Mouse (Mus musculus) limb, embryonic 11.5 days (tissue): ENCODE measurements around the gene Ldb2. TPM values are rescaled to one million over a fixed set of nuclear protein-coding genes. Genes with fewer than 3 reads are reported as not detected.

Experiments
- ATAC-seq: fragments of 200-750 bp; cut with Nextera tagmentation; 2 replicates; pipeline ENCODE4 v1.8.0; 2017; ENCODE audit warnings: low read depth; ENCODE audit not compliant: insufficient number of reproducible peaks, low FRiP score, low TSS enrichment
- DNase-seq: peaks from one replicate; pipeline ENCODE4 v3.0.0-alpha.2; 2015; ENCODE audit warnings: low spot score
- H3K27ac ChIP-seq: fragments of 300-500 bp; sonication (generic); replicated peaks from 2 replicates; pipeline ENCODE4 v1.5.1; 2014; ENCODE audit warnings: low read depth, mild to moderate bottlenecking, low read length
- H3K27me3 ChIP-seq: fragments of 300-500 bp; sonication (generic); 2 replicates; pipeline ENCODE4 v1.6.1; 2014; ENCODE audit warnings: mild to moderate bottlenecking, low read length, mixed read lengths; ENCODE audit not compliant: control insufficient read depth, insufficient read depth
- H3K36me3 ChIP-seq: fragments of 300-500 bp; sonication (generic); 2 replicates; pipeline ENCODE4 v1.6.1; 2014; ENCODE audit warnings: mild to moderate bottlenecking, low read length, moderate library complexity, mixed read lengths; ENCODE audit not compliant: control insufficient read depth, insufficient read depth
- H3K4me1 ChIP-seq: fragments of 300-500 bp; sonication (generic); 2 replicates; pipeline ENCODE4 v1.6.1; 2014; ENCODE audit warnings: low read length, mixed read lengths; ENCODE audit not compliant: control insufficient read depth, insufficient read depth
- H3K4me2 ChIP-seq: fragments of 300-500 bp; sonication (generic); 2 replicates; pipeline ENCODE4 v1.6.1; 2014; ENCODE audit warnings: low read depth, mild to moderate bottlenecking, moderate library complexity; ENCODE audit not compliant: severe bottlenecking
- H3K4me3 ChIP-seq: fragments of 300-500 bp; sonication (generic); 2 replicates; pipeline ENCODE4 v1.5.1; 2014; ENCODE audit warnings: low read depth, low read length
- H3K9ac ChIP-seq: fragments of 300-500 bp; sonication (generic); 2 replicates; pipeline ENCODE4 v1.6.1; 2014; ENCODE audit warnings: mild to moderate bottlenecking, low read length
- H3K9me3 ChIP-seq: fragments of 300-500 bp; sonication (generic); 2 replicates; pipeline ENCODE4 v1.6.1; 2016; ENCODE audit warnings: low read length; ENCODE audit not compliant: control insufficient read depth
- WGBS: fragments of 180-500 bp; shearing (Covaris S2); extraction: QIAGEN DNeasy Blood & Tissue Kit; methylation state at CpG from one replicate; pipeline ENCODE4 v1.1.7; 2014; 5-methylcytosine and 5-hydroxymethylcytosine counted together
- polyA plus RNA-seq: library from polyadenylated mRNA; unstranded; fragments of >200 nt; fragmentation: Nextera tagmentation; extraction: Ambion mirVana; gene quantifications from 2 replicates; pipeline ENCODE4 v1.2.1, GENCODE M21; 2014

The Ldb2 gene
- polyA plus RNA-seq, 1 experiment from 2014 or later = 45.7 TPM

GRCm38 (mm10) chr5:44784591-44784990, 14.9 kb downstream of the Ldb2 start:
- ATAC-seq (no peak), DNase-seq (no peak)
- H3K4me1 ChIP-seq = no peaks in the 10 kb centered on the region
- H3K4me2 ChIP-seq = no peak overlapping the region
- WGBS = 73% methylated on average over 3 of the region's 3 CpGs
- H3K4me3 ChIP-seq = no peak overlapping the region
- no peak overlapping the region for H3K27ac ChIP-seq
- no peaks in the 10 kb centered on the region for H3K36me3 ChIP-seq
- H3K27me3 ChIP-seq = no peaks in the 10 kb centered on the region
- H3K9me3 ChIP-seq = no peaks in the 10 kb centered on the region
- H3K9ac ChIP-seq = no peak overlapping the region

DNA sequence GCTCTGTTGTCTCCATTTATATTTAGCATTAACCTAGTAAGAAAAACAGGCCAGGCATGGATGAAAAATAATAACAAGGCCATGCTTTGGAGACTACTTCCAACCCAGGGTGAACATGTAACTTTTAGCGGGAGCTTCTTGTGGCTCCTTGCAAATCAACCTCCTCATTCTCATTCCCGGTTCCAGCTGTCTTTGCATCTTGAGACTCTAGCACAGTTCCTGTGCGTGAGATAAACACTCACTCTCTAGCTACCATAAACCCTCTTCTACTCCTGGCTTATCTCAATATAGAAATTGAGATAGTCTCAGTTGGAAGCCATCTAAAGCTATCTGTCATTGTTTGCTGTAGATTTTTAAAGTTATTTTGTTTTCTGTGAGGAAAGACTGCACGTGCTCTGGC, 20.1 kb downstream of the Ldb2 start:
- no peak for ATAC-seq
- WGBS = 90% methylated on average over 4 of the region's 4 CpGs
- no peak for DNase-seq

DNA sequence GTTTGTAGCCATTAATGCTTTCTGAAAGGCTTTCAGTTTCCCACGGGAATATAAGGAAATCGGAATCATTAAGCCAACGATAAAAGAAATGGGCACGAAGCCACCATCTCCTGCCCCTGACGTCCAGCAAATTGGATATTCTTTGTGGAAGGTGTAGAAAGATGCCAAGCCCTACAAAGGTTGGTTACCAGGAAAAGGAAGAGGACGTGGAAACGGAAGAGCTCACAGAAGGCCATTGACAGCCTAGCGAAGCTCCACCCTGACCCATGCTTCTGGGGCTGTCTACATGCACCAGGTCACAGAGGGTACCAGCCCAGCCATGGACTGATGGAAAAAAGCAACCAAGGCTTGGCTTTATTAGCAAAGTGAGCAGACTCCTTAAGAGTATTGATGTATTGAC, 31.0 kb downstream of the Ldb2 start:
- ATAC-seq = no peak
- no peak overlapping the region for H3K4me3 ChIP-seq
- no peaks in the 10 kb centered on the region for H3K36me3 ChIP-seq
- no peaks in the 10 kb centered on the region for H3K27me3 ChIP-seq
- no peaks in the 10 kb centered on the region for H3K4me1 ChIP-seq
- H3K9me3 ChIP-seq = no peaks in the 10 kb centered on the region
- H3K4me2 ChIP-seq = no peak overlapping the region
- 96% methylated on average over 8 of the region's 8 CpGs for WGBS
- no peak for DNase-seq
- no peak overlapping the region for H3K9ac ChIP-seq
- H3K27ac ChIP-seq = no peak overlapping the region

More for the DNA sequence above, 20.1 kb downstream of the Ldb2 start:
- Histone ChIP-seq H3K4me1 (no peaks in the 10 kb centered on the region), H3K27me3 (no peaks in the 10 kb centered on the region), H3K9ac (no peak overlapping the region), H3K9me3 (no peaks in the 10 kb centered on the region), H3K4me2 (no peak overlapping the region), H3K36me3 (no peaks in the 10 kb centered on the region), H3K27ac (no peak overlapping the region), H3K4me3 (no peak overlapping the region)

DNA sequence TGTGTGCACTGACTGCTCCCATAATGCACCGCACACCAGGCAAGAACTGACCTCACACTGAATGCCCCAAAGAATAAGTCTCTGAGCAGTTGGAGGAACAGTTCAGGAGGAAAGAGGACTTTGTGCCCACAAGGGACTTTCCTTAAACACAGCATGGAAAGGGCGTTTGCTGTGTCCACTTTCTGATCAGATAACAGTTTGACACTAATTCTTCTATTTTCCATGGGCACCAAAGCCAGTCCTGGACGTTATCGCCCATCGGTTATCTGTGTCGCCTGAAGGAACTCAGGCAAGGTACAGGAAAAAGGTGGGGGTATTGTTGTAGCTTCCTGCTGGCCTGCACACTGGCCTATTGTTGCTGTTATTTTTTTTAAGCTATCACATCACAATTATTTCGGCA, 34.6 kb downstream of the Ldb2 start:
- DNase-seq = no peak
- H3K27ac ChIP-seq = no peak overlapping the region
- WGBS = 85% methylated on average over 7 of the region's 7 CpGs
- H3K4me3 ChIP-seq = no peak overlapping the region
- H3K4me1 ChIP-seq = no peaks in the 10 kb centered on the region
- no peaks in the 10 kb centered on the region for H3K27me3 ChIP-seq
- H3K9ac ChIP-seq = no peak overlapping the region
- H3K36me3 ChIP-seq = no peaks in the 10 kb centered on the region
- no peak for ATAC-seq
- no peaks in the 10 kb centered on the region for H3K9me3 ChIP-seq
- H3K4me2 ChIP-seq = no peak overlapping the region

GRCm38 (mm10) chr5:44759178-44759577, 40.3 kb downstream of the Ldb2 start:
- Histone ChIP-seq H3K4me3 (no peak overlapping the region), H3K27me3 (no peaks in the 10 kb centered on the region), H3K4me2 (no peak overlapping the region), H3K36me3 (no peaks in the 10 kb centered on the region), H3K9me3 (no peaks in the 10 kb centered on the region), H3K9ac (no peak overlapping the region), H3K4me1 (no peaks in the 10 kb centered on the region), H3K27ac (no peak overlapping the region)
- DNase-seq (no peak), ATAC-seq (no peak)
- 90% methylated on average over 4 of the region's 4 CpGs for WGBS

DNA sequence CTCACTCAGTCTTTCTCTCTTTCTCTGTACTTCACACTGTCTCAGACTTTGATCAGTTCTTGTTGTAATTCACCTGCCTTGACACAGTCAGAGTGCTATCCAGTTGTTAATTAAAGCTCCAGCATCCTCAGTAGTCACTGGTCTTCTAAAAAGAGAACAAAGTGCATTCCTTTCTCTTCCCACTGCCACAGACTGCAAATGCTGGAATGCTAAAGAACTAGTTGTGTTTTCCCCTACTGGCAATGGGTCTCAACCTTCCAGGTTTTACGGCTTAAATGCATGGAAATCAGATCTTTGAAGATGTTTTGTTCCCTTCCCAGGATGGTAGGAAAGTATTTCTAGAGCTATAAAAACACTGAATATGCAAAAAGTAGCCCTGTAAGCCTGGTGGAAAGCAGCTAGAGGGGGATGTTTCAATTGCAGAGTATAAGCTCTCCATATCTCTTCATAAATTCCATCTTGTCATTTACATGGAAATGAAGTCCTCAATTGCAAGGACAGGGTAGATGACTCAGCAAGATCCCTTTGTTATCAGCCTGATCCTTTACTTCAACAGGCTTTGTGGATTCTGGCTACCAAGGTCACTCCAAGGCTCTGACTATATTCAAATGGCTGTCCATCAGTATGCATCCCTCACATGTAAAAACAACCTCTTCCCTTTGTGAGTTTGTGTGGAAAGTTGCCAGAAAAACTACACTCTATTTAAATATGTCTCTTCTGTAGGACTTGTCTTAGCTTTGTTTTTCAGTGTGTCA, 45.1 kb downstream of the Ldb2 start:
- no peaks in the 10 kb centered on the region for H3K9me3 ChIP-seq
- H3K9ac ChIP-seq = no peak overlapping the region
- ATAC-seq (no peak), DNase-seq (no peak)
- H3K4me2 ChIP-seq = no peak overlapping the region
- 79% methylated on average over 1 of the region's 1 CpGs for WGBS
- H3K27ac ChIP-seq = no peak overlapping the region
- H3K27me3 ChIP-seq = no peaks in the 10 kb centered on the region
- peaks cover 3% of the 10 kb centered on the region; the same call in 1 of the 2 replicates for H3K4me1 ChIP-seq
- H3K36me3 ChIP-seq = no peaks in the 10 kb centered on the region
- H3K4me3 ChIP-seq = no peak overlapping the region

GRCm38 (mm10) chr5:44745706-44746105, 53.8 kb downstream of the Ldb2 start:
- Histone ChIP-seq H3K27ac (no peak overlapping the region), H3K36me3 (no peaks in the 10 kb centered on the region), H3K27me3 (no peaks in the 10 kb centered on the region), H3K9ac (no peak overlapping the region), H3K4me2 (no peak overlapping the region), H3K9me3 (no peaks in the 10 kb centered on the region), H3K4me3 (no peak overlapping the region), H3K4me1 (peaks cover 3% of the 10 kb centered on the region; the same call in 1 of the 2 replicates)
- DNase-seq = no peak
- ATAC-seq = no peak
- 75% methylated on average over 1 of the region's 1 CpGs for WGBS

- H3K4me1 ChIP-seq = no peaks in the 10 kb centered on the region
- DNase-seq (no peak), ATAC-seq (no peak)
- H3K27ac ChIP-seq = no peak overlapping the region
- 89% methylated on average over 3 of the region's 3 CpGs for WGBS
- H3K9ac ChIP-seq = no peak overlapping the region
- no peaks in the 10 kb centered on the region for H3K36me3 ChIP-seq
- no peaks in the 10 kb centered on the region for H3K9me3 ChIP-seq
- no peaks in the 10 kb centered on the region for H3K27me3 ChIP-seq
- no peak overlapping the region for H3K4me2 ChIP-seq
- no peak overlapping the region for H3K4me3 ChIP-seq
These were observed 63.1 kb downstream of the Ldb2 start for GRCm38 (mm10) chr5:44736366-44736765.
